Mouse (Mus musculus) left cerebral cortex, adult 9 months (tissue): ENCODE results near the gene Bcl2l12.
"Not testable (repeated sequence)": the region's sequence is repeated elsewhere in the genome, so short reads cannot be mapped to it uniquely, and the experiment has no call there.

Experiments used
- DNase-seq, 2 experiments: peaks; one replicate each; pipeline ENCODE4 v3.0.0; 2022; ENCODE audit warnings: low spot score in 2 of 2

Gene Bcl2l12

GRCm38 (mm10) chr7:44998501-44998955 lies at the start of gene Bcl2l12:
TSS of gene Bcl2l12 (minus strand) at chr7:44998712.
- DNase-seq = no peak

GRCm38 (mm10) chr7:45047491-45047890 lies 49.0 kb upstream of the Bcl2l12 start:
- DNase-seq = no peak

GRCm38 (mm10) chr7:45046853-45047350 lies 48.4 kb upstream of the Bcl2l12 start:
- DNase-seq = no peak

- no peak for DNase-seq
Measured at GRCm38 (mm10) chr7:45045741-45046140, 47.2 kb upstream of the Bcl2l12 start.

- no peak for DNase-seq
Measured at GRCm38 (mm10) chr7:45043307-45043706, 44.8 kb upstream of the Bcl2l12 start.

GRCm38 (mm10) chr7:45040851-45041250 lies 42.3 kb upstream of the Bcl2l12 start:
- no peak for DNase-seq

GRCm38 (mm10) chr7:45038411-45038810 lies 39.9 kb upstream of the Bcl2l12 start:
- DNase-seq = no peak

- DNase-seq = no peak
Measured at GRCm38 (mm10) chr7:45037720-45038361, 39.3 kb upstream of the Bcl2l12 start.

- DNase-seq = no peak
Measured at GRCm38 (mm10) chr7:45036702-45037101, 38.2 kb upstream of the Bcl2l12 start.

GRCm38 (mm10) chr7:45035631-45036030 lies 37.1 kb upstream of the Bcl2l12 start:
- no peak for DNase-seq

- no peak for DNase-seq
Measured at GRCm38 (mm10) chr7:45033722-45034359, 35.3 kb upstream of the Bcl2l12 start.

- no peak for DNase-seq
Measured at GRCm38 (mm10) chr7:45030857-45031256, 32.3 kb upstream of the Bcl2l12 start.

GRCm38 (mm10) chr7:45029995-45030394 lies 31.5 kb upstream of the Bcl2l12 start:
- DNase-seq = no peak

- DNase-seq = no peak
Measured at GRCm38 (mm10) chr7:45028351-45028750, 29.8 kb upstream of the Bcl2l12 start.

GRCm38 (mm10) chr7:45027761-45028160 lies 29.2 kb upstream of the Bcl2l12 start:
- no peak for DNase-seq

GRCm38 (mm10) chr7:45026256-45026655 lies 27.7 kb upstream of the Bcl2l12 start:
- no peak for DNase-seq

- no peak for DNase-seq
Measured at GRCm38 (mm10) chr7:45025601-45026220, 27.2 kb upstream of the Bcl2l12 start.

GRCm38 (mm10) chr7:45024281-45025248 lies 26.1 kb upstream of the Bcl2l12 start:
- no peak for DNase-seq

GRCm38 (mm10) chr7:45023711-45024110 lies 25.2 kb upstream of the Bcl2l12 start:
- not testable (repeated sequence) for DNase-seq

- DNase-seq = no peak
Measured at GRCm38 (mm10) chr7:45020225-45020624, 21.7 kb upstream of the Bcl2l12 start.

GRCm38 (mm10) chr7:45019031-45019571 lies 20.6 kb upstream of the Bcl2l12 start:
- no peak for DNase-seq
